Mouse (Mus musculus) hematopoietic stem cell, adult 5-6 weeks (primary cell): ENCODE results near the gene Mrgprb4. TPM values are rescaled to one million over a fixed set of nuclear protein-coding genes. Genes with fewer than 3 reads are reported as not detected.

ENCODE experiments used
- ATAC-seq, 2 experiments: fragments of 125-278 bp in 1 of 2; replicated peaks in 1 of 2; 2 replicates each; pipeline ENCODE4 v1.8.0; 2016 to 2017; ENCODE audit warnings: inconsistent platforms in 2 of 2, mild to moderate bottlenecking in 2 of 2, moderate number of reproducible peaks in 2 of 2, low read depth in 1 of 2, moderate TSS enrichment in 1 of 2; ENCODE audit not compliant: low FRiP score in 2 of 2, poor library complexity in 2 of 2, severe bottlenecking in 2 of 2, insufficient read depth in 1 of 2, low TSS enrichment in 1 of 2
- total RNA-seq: library from RNA; stranded (forward); fragments of 172-1452, 232-1000 nt; gene quantifications from 2 replicates; pipeline ENCODE4 v1.2.3, GENCODE M21; 2017

Gene Mrgprb4
- not detected in 2 replicates for total RNA-seq

- no peak for ATAC-seq
These were observed at the start of gene Mrgprb4 for GRCm38 (mm10) chr7:48199188-48199587. Gene Mrgprb4, minus strand, starts transcription at chr7:48199288.

- no peak for ATAC-seq
These were observed 27.0 kb upstream of the Mrgprb4 start for GRCm38 (mm10) chr7:48226114-48226513.

GRCm38 (mm10) chr7:48225065-48225464, 26.0 kb upstream of the Mrgprb4 start:
- ATAC-seq = no peak

- ATAC-seq = no peak
These were observed 30.2 kb downstream of the Mrgprb4 start, which contains the start of gene Mrgprb5 for GRCm38 (mm10) chr7:48168919-48169318. Gene Mrgprb5, minus strand, starts transcription at chr7:48169019.

GRCm38 (mm10) chr7:48167471-48167870, 31.6 kb downstream of the Mrgprb4 start:
- no peak for ATAC-seq

Other genes starting within 250 kb of the Mrgprb4 start
- gene Mrgpra4, start 217.2 kb downstream of the Mrgprb4 start, total RNA-seq = not detected in 2 replicates
- gene Mrgprx1, start 171.7 kb downstream of the Mrgprb4 start, total RNA-seq = not detected in 2 replicates
- gene Mrgprb5, start 30.3 kb downstream of the Mrgprb4 start, total RNA-seq = not detected in 2 replicates
- not detected in 2 replicates for gene Mrgprb8, start 189.2 kb upstream of the Mrgprb4 start, total RNA-seq